Mouse (Mus musculus) erythroblast, embryonic 14.5 days (primary cell): ENCODE data around the gene Cdkl3.

ENCODE experiments used
- GATA1 ChIP-seq: IDR thresholded peaks from 2 replicates; pipeline ENCODE4 v1.6.1; 2012; ENCODE audit warnings: low read length, inconsistent platforms, mixed read lengths
- TAL1 ChIP-seq: IDR thresholded peaks from 3 replicates; pipeline ENCODE4 v1.6.1; 2012; ENCODE audit warnings: low read length, inconsistent platforms, mixed read lengths

DNA sequence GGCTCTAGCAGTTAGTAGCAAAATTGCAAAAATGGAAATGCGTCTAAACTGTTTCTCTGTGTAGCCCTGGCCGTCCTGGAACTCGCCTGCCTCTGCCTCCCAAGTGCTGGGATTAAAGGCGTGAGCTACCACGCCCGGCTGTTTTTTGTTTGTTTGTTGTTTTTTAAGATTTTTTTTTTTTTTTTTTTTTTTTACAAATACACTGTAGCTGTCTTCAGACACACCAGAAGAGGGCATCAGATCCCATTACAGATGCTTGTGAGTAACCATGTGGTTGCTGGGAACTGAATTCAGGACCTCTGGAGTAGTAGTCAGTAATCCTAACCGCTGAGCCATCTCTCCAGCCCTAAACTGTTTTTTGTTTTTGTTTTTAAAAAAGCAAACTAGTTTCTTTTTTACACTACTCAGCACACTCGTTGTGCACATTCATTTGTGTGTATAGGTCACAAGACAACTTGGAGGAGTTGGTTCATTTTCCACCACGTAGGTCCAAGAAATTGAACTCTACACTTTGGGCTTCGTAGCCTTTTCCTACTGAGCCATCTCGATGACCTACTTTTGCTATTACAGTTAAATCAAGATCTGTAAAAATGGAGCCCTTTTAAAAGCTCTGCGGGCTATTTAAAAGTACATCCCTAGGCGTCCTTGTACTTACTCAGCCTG is 1.0 kb upstream of the Cdkl3 start:
- no peak for TF ChIP-seq GATA1
- no peak for TF ChIP-seq TAL1
